Mouse (Mus musculus): ENCODE measurements around the gene 4930502E18Rik.

DNA sequence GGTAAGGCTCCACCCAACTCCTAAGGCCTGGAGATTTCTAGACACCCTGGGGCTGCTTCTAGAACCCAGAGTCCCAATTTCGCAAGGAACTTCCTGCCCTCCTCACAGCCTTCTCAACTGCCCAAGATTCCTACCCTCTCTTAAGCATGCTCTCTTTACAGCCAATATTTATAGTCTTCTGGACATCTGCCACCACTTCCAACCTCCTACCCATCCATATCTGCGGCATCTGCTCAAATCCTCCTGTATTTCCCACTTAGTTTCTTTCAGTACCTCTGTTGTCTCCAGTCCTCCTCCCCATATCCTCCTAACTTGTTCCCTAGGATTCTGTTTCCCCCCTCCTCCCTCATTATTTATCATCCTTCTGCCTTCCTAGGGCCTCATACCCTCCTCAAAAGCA lies 25.4 kb upstream of the 4930502E18Rik start:
- TF ChIP-seq CTCF (IDR thresholded peaks at IDR 0.05; ENCODE audit: borderline replicate concordance, control insufficient read depth, extremely low read depth, insufficient read depth, low read length, poor library complexity): no peak
- no peak for TF ChIP-seq POLR2A (IDR thresholded peaks at IDR 0.05; ENCODE audit: control insufficient read depth, extremely low read depth, insufficient read depth, low read length, poor library complexity)
